Mouse (Mus musculus) ES-Bruce4 (cell line): ENCODE results near the gene Shisa2.

Source experiments
- EP300 ChIP-seq: IDR thresholded peaks from 2 replicates; pipeline ENCODE4 v1.6.1; 2011; ENCODE audit warnings: low read depth, low read length; ENCODE audit not compliant: insufficient read depth
- POLR2A ChIP-seq: IDR thresholded peaks from one replicate; pipeline ENCODE4 v1.8.1; 2011; ENCODE audit warnings: low read length; ENCODE audit not compliant: insufficient read depth

DNA sequence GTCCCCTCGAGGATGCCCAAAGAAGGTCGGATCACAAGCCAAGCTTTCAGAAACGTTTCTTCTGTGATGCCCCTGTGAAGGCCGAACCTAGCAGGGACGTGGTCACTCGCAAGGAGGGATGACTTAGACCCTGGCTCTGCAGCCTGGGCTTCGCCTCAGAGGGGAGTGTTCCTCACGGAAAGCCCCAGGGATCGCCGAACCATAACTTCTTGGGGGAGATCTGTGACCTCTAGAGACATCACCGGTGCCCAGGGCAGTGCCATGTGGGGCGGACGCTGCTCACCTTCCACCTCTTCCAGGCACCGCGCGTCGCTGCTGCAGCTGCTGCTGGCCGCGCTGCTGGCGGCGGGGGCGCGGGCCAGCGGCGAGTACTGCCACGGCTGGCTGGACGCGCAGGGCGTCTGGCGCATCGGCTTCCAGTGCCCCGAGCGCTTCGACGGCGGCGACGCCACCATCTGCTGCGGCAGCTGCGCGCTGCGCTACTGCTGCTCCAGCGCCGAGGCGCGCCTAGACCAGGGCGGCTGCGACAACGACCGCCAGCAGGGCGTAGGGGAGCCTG lies 777 bp downstream of the Shisa2 start:
- TF ChIP-seq EP300 (no peak), POLR2A (no peak)
